In the genomic region with DNA sequence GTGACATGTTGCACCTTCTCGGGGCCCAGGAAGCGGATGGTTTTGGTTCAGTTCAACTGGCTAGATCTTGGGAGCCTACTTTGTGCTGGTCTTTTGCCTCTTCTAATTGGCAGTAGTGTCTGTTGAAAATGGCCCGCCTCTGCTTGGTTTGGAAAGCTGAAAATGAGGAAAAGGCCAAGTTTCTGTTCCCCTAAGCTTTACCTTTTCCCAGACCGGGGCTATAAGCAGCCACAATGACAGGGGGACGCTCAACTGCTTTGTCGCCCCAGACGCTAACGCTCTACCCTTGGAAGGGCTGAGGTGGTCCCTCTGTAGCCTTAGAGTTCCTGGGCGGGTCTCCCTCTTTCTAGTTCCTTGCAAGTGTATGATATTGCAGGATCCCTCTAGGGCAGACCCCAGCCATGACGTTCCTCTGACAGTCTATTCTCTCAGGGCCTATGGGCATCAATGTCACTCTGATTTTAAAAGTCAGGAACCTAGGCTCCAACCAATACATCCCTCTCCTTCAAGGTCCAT, we compare ENCODE assay signal across 8 mouse cellular contexts.
DNase-seq lines count a peak whose midpoint lies in the region; ATAC-seq lines count a peak whose summit lies in the region.

No protein-coding gene starts in this region.

- H3K4me2 ChIP-seq in kidney, embryonic 16.5 days (replicated peaks; ENCODE audit: low read depth, low read length): peak overlapping the region; percentile 57
- peak overlapping the region; percentile 50 for H3K4me2 ChIP-seq in embryonic facial prominence, embryonic 13.5 days
- peak overlapping the region; percentile 53 for H3K4me2 ChIP-seq in intestine, embryonic 14.5 days (ENCODE audit: low read length)
- H3K4me2 ChIP-seq in midbrain, embryonic 16.5 days (ENCODE audit: low read length): peak overlapping the region; percentile 49

- peak overlapping the region; percentile 96 for H3K27ac ChIP-seq in kidney, embryonic 16.5 days (ENCODE audit: low read length)
- H3K27ac ChIP-seq in embryonic facial prominence, embryonic 13.5 days: peak overlapping the region; percentile 44; the same call in 1 of the 2 replicates
- peak overlapping the region; percentile 69 for H3K27ac ChIP-seq in intestine, embryonic 14.5 days (ENCODE audit: low read depth)
- H3K27ac ChIP-seq in midbrain, embryonic 16.5 days (ENCODE audit: low read length): peak overlapping the region; percentile 81

- WGBS in kidney, embryonic 16.5 days: 54% methylated on average over 10 of the region's 10 CpGs
- WGBS in embryonic facial prominence, embryonic 13.5 days: 48% methylated on average over 10 of the region's 10 CpGs
- WGBS in intestine, embryonic 14.5 days: 67% methylated on average over 10 of the region's 10 CpGs
- 16% methylated on average over 10 of the region's 10 CpGs for whole genome bisulfite sequencing in midbrain, embryonic 16.5 days

- no peaks in the 10 kb centered on the region for H3K36me3 ChIP-seq in kidney, embryonic 16.5 days (ENCODE audit: insufficient read depth, low read length)
- H3K36me3 ChIP-seq in embryonic facial prominence, embryonic 13.5 days: no peaks in the 10 kb centered on the region
- no peaks in the 10 kb centered on the region for H3K36me3 ChIP-seq in intestine, embryonic 14.5 days (ENCODE audit: control insufficient read depth, insufficient read depth, low read length)
- no peaks in the 10 kb centered on the region for H3K36me3 ChIP-seq in midbrain, embryonic 16.5 days (ENCODE audit: control insufficient read depth, insufficient read depth, low read length)

- ATAC-seq in kidney, embryonic 16.5 days (ENCODE audit: low FRiP score, low TSS enrichment): no peak
- ATAC-seq in embryonic facial prominence, embryonic 13.5 days (ENCODE audit: insufficient number of reproducible peaks, insufficient read depth, low FRiP score, low TSS enrichment, low read depth): no peak
- no peak for ATAC-seq in intestine, embryonic 14.5 days (replicated peaks; ENCODE audit: low FRiP score, low TSS enrichment, low read depth)
- peak; percentile 14; the same call in 1 of the 2 replicates for ATAC-seq in midbrain, embryonic 16.5 days

- H3K4me1 ChIP-seq in kidney, embryonic 16.5 days (ENCODE audit: insufficient read depth, low read length): peaks cover 16% of the 10 kb centered on the region
- H3K4me1 ChIP-seq in embryonic facial prominence, embryonic 13.5 days: peaks cover 30% of the 10 kb centered on the region
- peaks cover 24% of the 10 kb centered on the region for H3K4me1 ChIP-seq in intestine, embryonic 14.5 days (replicated peaks; ENCODE audit: control insufficient read depth, insufficient read depth, low read length)
- peaks cover 24% of the 10 kb centered on the region for H3K4me1 ChIP-seq in midbrain, embryonic 16.5 days (ENCODE audit: control insufficient read depth, insufficient read depth, low read length)

- H3K9me3 ChIP-seq in kidney, embryonic 16.5 days (ENCODE audit: low read length): no peaks in the 10 kb centered on the region
- H3K9me3 ChIP-seq in embryonic facial prominence, embryonic 13.5 days: no peaks in the 10 kb centered on the region
- H3K9me3 ChIP-seq in intestine, embryonic 14.5 days (ENCODE audit: control insufficient read depth, low read length): no peaks in the 10 kb centered on the region
- no peaks in the 10 kb centered on the region for H3K9me3 ChIP-seq in midbrain, embryonic 16.5 days (replicated peaks; ENCODE audit: control insufficient read depth, low read length, poor library complexity, severe bottlenecking)

- peak overlapping the region; percentile 41 for H3K4me3 ChIP-seq in kidney, embryonic 16.5 days (ENCODE audit: low read length)
- H3K4me3 ChIP-seq in embryonic facial prominence, embryonic 13.5 days: no peak overlapping the region
- peak overlapping the region; percentile 27; the same call in 1 of the 2 replicates for H3K4me3 ChIP-seq in intestine, embryonic 14.5 days (ENCODE audit: low read depth, low read length)
- no peak overlapping the region for H3K4me3 ChIP-seq in midbrain, embryonic 16.5 days (ENCODE audit: low read depth, low read length)

- no peaks in the 10 kb centered on the region for H3K27me3 ChIP-seq in kidney, embryonic 16.5 days (ENCODE audit: insufficient read depth, low read length)
- no peaks in the 10 kb centered on the region for H3K27me3 ChIP-seq in embryonic facial prominence, embryonic 13.5 days
- no peaks in the 10 kb centered on the region for H3K27me3 ChIP-seq in intestine, embryonic 14.5 days (replicated peaks; ENCODE audit: control insufficient read depth, insufficient read depth, low read length)
- H3K27me3 ChIP-seq in midbrain, embryonic 16.5 days (ENCODE audit: control insufficient read depth, insufficient read depth, low read depth, low read length): no peaks in the 10 kb centered on the region

- DNase-seq in kidney, adult 18-20 months: no peak
- DNase-seq in intestine, embryonic 14.5 days (ENCODE audit: low spot score): no peak
- no peak for DNase-seq in T-cell, adult 2 months (ENCODE audit: low spot score)
- no peak for DNase-seq in left cerebral cortex, adult 18-20 months (ENCODE audit: low spot score in 2 of 2)
- no peak for DNase-seq in cerebellum, adult 8-10 months

- H3K9ac ChIP-seq in kidney, embryonic 16.5 days (replicated peaks; ENCODE audit: low read length): peak overlapping the region; percentile 67; the same call in 1 of the 2 replicates
- H3K9ac ChIP-seq in embryonic facial prominence, embryonic 13.5 days: no peak overlapping the region
- no peak overlapping the region for H3K9ac ChIP-seq in intestine, embryonic 14.5 days (ENCODE audit: low read length)
- H3K9ac ChIP-seq in midbrain, embryonic 16.5 days (ENCODE audit: low read depth, low read length): peak overlapping the region; percentile 45

Comparison
In these comparisons a context has a peak if more than half of its experiments do, and no peak if none do; other contexts are left out.
1. H3K27ac ChIP-seq: peak in every context shown above with its lines; median percentile 96 in kidney, embryonic 16.5 days; 81 in midbrain, embryonic 16.5 days; 69 in intestine, embryonic 14.5 days; 44 in embryonic facial prominence, embryonic 13.5 days.
2. H3K4me3 ChIP-seq: peak in kidney, embryonic 16.5 days (single experiment) and intestine, embryonic 14.5 days (single experiment); none in embryonic facial prominence, embryonic 13.5 days (single experiment) and midbrain, embryonic 16.5 days (single experiment).
3. H3K9ac ChIP-seq: peak in kidney, embryonic 16.5 days (single experiment) and midbrain, embryonic 16.5 days (single experiment); none in embryonic facial prominence, embryonic 13.5 days (single experiment) and intestine, embryonic 14.5 days (single experiment).
4. Peak in every context shown above with its lines, with median percentiles within 50 percentile points of each other: H3K4me2 ChIP-seq.